Mouse (Mus musculus) ES-E14 (cell line): ENCODE data around the gene Ceacam10.

Experiments
- CHD2 ChIP-seq: IDR thresholded peaks from 2 replicates; pipeline ENCODE4 v1.6.1; 2014; ENCODE audit warnings: mild to moderate bottlenecking, low read depth, low read length, inconsistent platforms
- HCFC1 ChIP-seq: IDR thresholded peaks from 2 replicates; pipeline ENCODE4 v1.6.1; 2012; ENCODE audit warnings: low read length, inconsistent platforms, borderline replicate concordance; ENCODE audit not compliant: insufficient read depth
- MAFK ChIP-seq: IDR thresholded peaks from 2 replicates; pipeline ENCODE4 v1.6.1; 2014; ENCODE audit warnings: mild to moderate bottlenecking, low read depth, low read length, inconsistent platforms; ENCODE audit not compliant: insufficient read depth
- ZC3H11A ChIP-seq: IDR thresholded peaks from 2 replicates; pipeline ENCODE4 v1.6.1; 2012; ENCODE audit warnings: low read depth, mild to moderate bottlenecking, inconsistent platforms, low read length, borderline replicate concordance
- ZNF384 ChIP-seq: IDR thresholded peaks from 2 replicates; pipeline ENCODE4 v1.6.1; 2012; ENCODE audit warnings: low read depth, low read length, inconsistent platforms

- TF ChIP-seq MAFK (no peak), ZC3H11A (no peak), ZNF384 (no peak), HCFC1 (no peak), CHD2 (no peak)
These were observed 26.3 kb upstream of the Ceacam10 start for GRCm38 (mm10) chr7:24750695-24751094.
